Mouse (Mus musculus): ENCODE results near the gene Rtn1.

DNA sequence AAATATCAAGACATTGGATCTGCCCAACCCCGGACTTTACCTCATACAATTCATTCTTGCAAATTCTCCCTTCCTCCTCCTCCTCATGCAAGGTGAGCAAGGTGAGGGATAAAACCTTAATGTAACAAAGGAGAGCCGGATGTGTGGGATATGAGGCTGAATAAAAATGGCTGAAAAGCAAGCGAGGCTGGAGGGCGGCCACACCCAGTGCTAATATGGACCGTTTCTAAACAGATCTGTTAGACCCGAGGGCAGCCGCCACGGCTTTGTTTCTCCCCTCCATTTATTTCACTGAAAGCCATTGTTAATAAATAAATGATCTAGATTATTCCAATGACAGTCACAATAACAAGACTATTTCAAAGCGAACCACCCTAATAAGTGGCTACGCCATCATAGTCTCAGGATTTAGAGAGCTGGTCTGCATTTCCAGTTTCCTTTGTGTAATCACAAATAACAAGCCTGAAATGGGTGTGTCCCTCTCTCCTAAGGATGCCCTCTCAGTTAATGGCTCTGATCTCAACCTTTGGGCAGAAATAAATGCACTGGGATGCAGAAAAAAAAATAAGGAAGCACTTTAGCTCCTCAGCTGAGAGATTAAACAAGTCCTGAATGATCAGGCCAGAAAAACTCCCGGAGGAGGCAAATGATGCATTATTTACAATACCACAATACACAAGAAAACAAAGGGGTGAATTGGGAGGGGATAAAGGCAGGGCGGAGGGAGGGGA is 173.1 kb downstream of the Rtn1 start:
- TF ChIP-seq POLR2A (IDR thresholded peaks at IDR 0.05; ENCODE audit: borderline replicate concordance, extremely low read depth, insufficient read depth, insufficient read length, poor library complexity, severe bottlenecking) (no peak), CTCF (IDR thresholded peaks at IDR 0.05; ENCODE audit: borderline replicate concordance, extremely low read depth, insufficient read depth, insufficient read length) (no peak)
